Mouse (Mus musculus) stomach, adult 2 months (tissue): Measurements from ENCODE around the gene Fat1. TPM values are rescaled to one million over a fixed set of nuclear protein-coding genes. Genes with fewer than 3 reads are reported as not detected.

Experiments
- polyA plus RNA-seq: library from polyadenylated mRNA; depleted of rRNA; stranded (reverse); fragments of >200 nt; gene quantifications from 2 replicates; pipeline ENCODE4 v1.2.3, GENCODE M21; 2012; rRNA removed

The Fat1 gene
- polyA plus RNA-seq, result 8.8 and 12.0 TPM in 2 replicates

DNA sequence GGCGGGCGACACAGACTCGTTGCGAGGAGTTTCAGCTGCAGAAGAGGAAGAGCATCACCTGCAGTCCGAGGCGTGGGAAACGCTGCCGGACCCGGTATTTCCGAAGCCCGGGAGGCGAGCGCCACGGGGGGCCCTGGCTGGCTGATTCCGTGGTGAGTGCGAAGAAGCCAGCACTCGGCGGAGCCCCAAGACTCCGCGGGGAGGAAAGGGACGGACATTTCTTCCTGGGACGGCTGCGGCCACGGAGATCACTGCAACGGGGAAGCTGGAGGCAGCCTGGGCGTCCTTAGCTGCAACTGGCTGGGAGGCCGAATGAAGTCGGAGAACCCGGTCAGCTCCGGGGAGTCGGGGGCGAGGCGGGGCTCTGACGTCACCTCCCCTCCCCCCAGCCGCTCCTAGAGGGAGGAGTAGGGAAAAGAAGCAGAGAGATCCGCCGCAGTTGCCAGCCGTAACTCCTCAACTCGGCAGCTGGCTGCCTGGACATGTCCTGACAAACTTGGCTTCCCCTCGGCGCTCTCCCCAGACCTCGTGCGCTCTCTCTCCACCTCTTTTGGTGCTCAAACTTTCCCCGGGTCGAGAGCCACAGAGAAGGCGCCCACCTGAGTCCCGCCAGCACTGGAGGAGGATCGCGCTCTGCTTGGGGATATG, at the start of gene Fat1:
Gene Fat1 (plus strand): TSS at position 598 of the 648 bp plus-strand sequence.

DNA sequence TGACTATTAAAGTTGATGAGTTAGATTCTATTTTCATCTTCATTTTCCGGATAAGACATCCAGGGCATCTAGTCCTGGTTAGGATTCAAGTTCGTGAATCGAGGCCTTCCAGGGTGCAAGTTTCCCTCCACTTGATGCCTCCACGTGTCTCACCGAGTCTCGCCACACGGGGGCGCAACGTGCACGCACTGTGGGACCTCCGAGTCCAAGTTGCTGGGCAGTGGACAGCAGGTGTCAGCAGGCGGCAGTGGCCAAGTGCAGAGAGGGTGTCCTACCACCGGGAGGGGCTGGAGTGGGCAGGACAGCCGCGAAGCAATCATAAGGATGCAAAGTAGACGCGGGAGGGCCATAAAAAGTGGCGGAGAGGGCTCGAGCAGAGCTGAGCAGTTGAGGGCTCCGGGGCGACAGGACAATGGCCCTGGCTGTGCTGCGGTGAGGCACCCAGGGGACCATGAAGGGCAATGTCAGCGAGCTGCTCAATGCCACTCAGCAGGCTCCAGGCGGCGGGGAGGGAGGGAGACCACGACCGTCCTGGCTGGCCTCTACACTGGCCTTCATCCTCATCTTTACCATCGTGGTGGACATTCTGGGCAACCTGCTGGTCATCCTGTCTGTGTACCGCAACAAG, 133.6 kb downstream of the Fat1 start, which contains the start of gene Mtnr1a:
Gene Mtnr1a (plus strand): TSS at position 379 of the 628 bp plus-strand sequence.

Other genes starting within 250 kb of the Fat1 start
- gene Mtnr1a, start 133.7 kb downstream of the Fat1 start, polyA plus RNA-seq, result not detected in 2 replicates